Mouse (Mus musculus): ENCODE data around the gene Entpd1.

DNA sequence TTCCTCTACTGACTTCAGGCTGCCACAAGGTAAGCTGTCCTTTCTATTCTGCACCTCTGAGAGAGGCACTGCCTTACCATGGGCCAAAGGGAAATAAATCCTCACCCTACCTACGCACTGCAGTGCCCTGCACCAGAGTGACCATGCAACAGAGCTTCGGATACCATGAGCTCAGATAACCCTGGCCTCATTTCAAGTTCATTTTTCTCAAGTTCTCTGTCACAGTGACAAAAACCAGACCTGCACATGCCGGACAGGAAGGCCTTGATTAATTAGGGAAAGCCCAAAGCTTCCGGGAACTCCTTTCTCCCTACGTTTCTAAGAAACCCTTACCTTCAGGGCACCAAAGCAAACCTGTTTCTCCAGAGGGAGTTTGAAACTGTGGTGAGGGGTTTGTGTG, 30.5 kb upstream of the Entpd1 start:
- TF ChIP-seq POLR2A (IDR thresholded peaks at IDR 0.05; ENCODE audit: extremely low read depth, insufficient read depth, low read length) (no peak), CTCF (IDR thresholded peaks at IDR 0.05; ENCODE audit: low read depth, low read length) (no peak)
